Mouse (Mus musculus) induced T-regulatory cell, adult 2 months (primary cell): ENCODE results near the gene Acsl1.

Experiments used
- DNase-seq: peaks from one replicate; pipeline ENCODE4 v3.0.0-alpha.2; 2012; ENCODE audit warnings: low read depth

The Acsl1 gene

GRCm38 (mm10) chr8:46508488-46509395 lies 37.9 kb downstream of the Acsl1 start:
- DNase-seq, result peak; percentile 6

- no peak for DNase-seq
These were observed 38.6 kb downstream of the Acsl1 start for GRCm38 (mm10) chr8:46509474-46509873.

GRCm38 (mm10) chr8:46511336-46511735 lies 40.5 kb downstream of the Acsl1 start:
- no peak for DNase-seq

- peak; percentile 12 for DNase-seq
These were observed 41.7 kb downstream of the Acsl1 start for GRCm38 (mm10) chr8:46512538-46512937.

GRCm38 (mm10) chr8:46514027-46514426 lies 43.2 kb downstream of the Acsl1 start:
- DNase-seq, result no peak

- no peak for DNase-seq
These were observed 49.8 kb downstream of the Acsl1 start for GRCm38 (mm10) chr8:46520667-46521066.

- no peak for DNase-seq
These were observed 55.3 kb downstream of the Acsl1 start for GRCm38 (mm10) chr8:46526098-46526497.

- no peak for DNase-seq
These were observed 56.0 kb downstream of the Acsl1 start for GRCm38 (mm10) chr8:46526821-46527220.

- no peak for DNase-seq
These were observed 58.7 kb downstream of the Acsl1 start for GRCm38 (mm10) chr8:46529508-46529907.

GRCm38 (mm10) chr8:46530541-46530940 lies 59.7 kb downstream of the Acsl1 start:
- DNase-seq, result no peak

GRCm38 (mm10) chr8:46533926-46534325 lies 63.1 kb downstream of the Acsl1 start:
- no peak for DNase-seq

GRCm38 (mm10) chr8:46539701-46540100 lies 68.9 kb downstream of the Acsl1 start:
- DNase-seq, result no peak

- DNase-seq, result no peak
These were observed 72.4 kb downstream of the Acsl1 start for GRCm38 (mm10) chr8:46543191-46543590.

- no peak for DNase-seq
These were observed 72.8 kb downstream of the Acsl1 start for GRCm38 (mm10) chr8:46543662-46544061.

GRCm38 (mm10) chr8:46545854-46546253 lies 75.0 kb downstream of the Acsl1 start:
- no peak for DNase-seq

- DNase-seq, result no peak
These were observed 75.8 kb downstream of the Acsl1 start for GRCm38 (mm10) chr8:46546431-46547176.

GRCm38 (mm10) chr8:46547245-46547644 lies 76.4 kb downstream of the Acsl1 start:
- DNase-seq, result peak; percentile 76

- peak; percentile 88 for DNase-seq
These were observed 79.2 kb downstream of the Acsl1 start for GRCm38 (mm10) chr8:46550058-46550457.

- peak; percentile 53 for DNase-seq
These were observed 80.2 kb downstream of the Acsl1 start for GRCm38 (mm10) chr8:46551029-46551428.

- DNase-seq, result peak; percentile 100
These were observed 81.0 kb downstream of the Acsl1 start, which contains the start of gene Cenpu for GRCm38 (mm10) chr8:46551615-46552440. Gene Cenpu (plus strand): TSS chr8:46552028.

GRCm38 (mm10) chr8:46552441-46552765 lies 81.6 kb downstream of the Acsl1 start:
- DNase-seq, result no peak

- peak; percentile 68 for DNase-seq
These were observed 88.6 kb downstream of the Acsl1 start for GRCm38 (mm10) chr8:46559428-46559827.
